Mouse (Mus musculus) testis, adult 2 months (tissue): ENCODE results near the gene Umps. TPM values are rescaled to one million over a fixed set of nuclear protein-coding genes. Genes with fewer than 3 reads are reported as not detected.

Source experiments
- H3K27ac ChIP-seq: fragments of 200-500 bp; 2 replicates; pipeline ENCODE4 v1.5.1; 2012; ENCODE audit warnings: low read depth, low read length; ENCODE audit not compliant: control insufficient read depth, insufficient read depth
- H3K27me3 ChIP-seq: fragments of 200-500 bp; 2 replicates; pipeline ENCODE4 v1.6.1; 2012; ENCODE audit warnings: mild to moderate bottlenecking, low read length, moderate library complexity; ENCODE audit not compliant: control insufficient read depth, insufficient read depth
- H3K36me3 ChIP-seq: fragments of 200-500 bp; 2 replicates; pipeline ENCODE4 v1.6.1; 2012; ENCODE audit warnings: mild to moderate bottlenecking, low read length; ENCODE audit not compliant: control insufficient read depth, insufficient read depth
- H3K4me1 ChIP-seq: fragments of 200-500 bp; 2 replicates; pipeline ENCODE4 v1.6.1; 2012; ENCODE audit warnings: low read length; ENCODE audit not compliant: control insufficient read depth, insufficient read depth
- H3K4me3 ChIP-seq: fragments of 200-500 bp; 2 replicates; pipeline ENCODE4 v1.5.1; 2012; ENCODE audit warnings: low read depth, mild to moderate bottlenecking, low read length, moderate library complexity, mixed read lengths; ENCODE audit not compliant: control insufficient read depth
- CTCF ChIP-seq: fragments of 200-500 bp; IDR thresholded peaks from 2 replicates; pipeline ENCODE4 v1.5.1; 2012; ENCODE audit warnings: low read depth, mild to moderate bottlenecking, inconsistent platforms, low read length, moderate library complexity; ENCODE audit not compliant: control insufficient read depth, insufficient read depth, insufficient replicate concordance
- POLR2A ChIP-seq: fragments of 200-500 bp; IDR thresholded peaks from 2 replicates; pipeline ENCODE4 v1.6.1; 2012; ENCODE audit warnings: low read depth, mild to moderate bottlenecking, inconsistent platforms, low read length, moderate library complexity; ENCODE audit not compliant: control insufficient read depth
- polyA plus RNA-seq: library from polyadenylated mRNA; depleted of rRNA; stranded (reverse); fragments of >200 nt; gene quantifications from 2 replicates; pipeline ENCODE4 v1.2.3, GENCODE M21; 2012; rRNA removed

Umps gene
- 12.6 and 13.6 TPM in 2 replicates for polyA plus RNA-seq

GRCm38 (mm10) chr16:33966538-33967282 is at the start of gene Umps:
TSS of gene Umps (minus strand) at chr16:33967038.
- no peaks in the 10 kb centered on the region for H3K36me3 ChIP-seq
- peak within 1 kb of the TSS; percentile 92 for H3K4me3 ChIP-seq
- H3K4me1 ChIP-seq, result peaks cover 4% of the 10 kb centered on the region
- no peaks in the 10 kb centered on the region for H3K27me3 ChIP-seq
- H3K27ac ChIP-seq, result peak within 1 kb of the TSS; percentile 76
- TF ChIP-seq CTCF, result no peak
- TF ChIP-seq POLR2A, result peak; percentile 88

DNA sequence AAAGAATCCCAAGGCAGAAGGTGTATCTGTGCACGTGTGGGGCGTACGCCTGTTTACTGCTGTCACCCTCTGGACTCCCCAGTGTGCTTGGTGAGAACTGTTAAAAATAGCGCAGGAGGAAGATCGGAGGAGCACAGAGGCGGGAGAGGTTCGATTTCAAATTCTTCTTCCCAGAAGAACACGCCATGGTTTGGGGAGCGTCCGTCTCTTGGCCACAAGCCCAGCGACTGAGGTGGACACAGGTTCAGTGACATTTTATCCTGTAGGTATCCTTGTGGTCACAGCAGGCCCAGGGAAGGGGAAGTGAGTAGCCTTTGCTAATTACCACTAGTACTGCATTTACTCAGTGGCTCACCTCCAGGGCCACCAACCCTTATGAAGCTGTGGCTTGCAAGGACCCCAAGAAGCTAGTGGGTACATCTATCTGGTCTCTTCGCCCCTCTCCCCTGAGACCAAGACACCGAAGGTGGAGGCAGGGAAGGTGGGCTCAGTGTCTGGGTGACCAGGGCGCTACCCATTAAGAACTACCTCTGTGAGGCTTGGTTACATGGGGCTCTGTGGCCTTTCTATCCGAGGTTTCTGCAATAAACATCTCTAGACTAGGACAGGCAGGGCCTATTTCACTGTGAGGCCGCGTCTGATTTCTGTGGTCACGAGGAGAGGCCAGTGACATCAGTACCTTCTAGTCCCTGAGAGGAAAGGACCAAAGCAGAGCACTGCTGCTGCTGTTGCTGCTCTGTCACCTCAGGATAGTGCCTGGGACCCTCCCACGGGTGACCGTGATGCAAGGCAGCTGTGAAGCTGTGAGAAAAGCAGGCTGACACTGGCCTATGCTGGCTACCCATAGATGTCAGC is 45.4 kb upstream of the Umps start:
- no peaks in the 10 kb centered on the region for H3K36me3 ChIP-seq
- H3K27ac ChIP-seq, result no peak overlapping the region
- H3K27me3 ChIP-seq, result no peaks in the 10 kb centered on the region
- no peak overlapping the region for H3K4me3 ChIP-seq
- no peaks in the 10 kb centered on the region for H3K4me1 ChIP-seq
- TF ChIP-seq CTCF (no peak), POLR2A (no peak)

DNA sequence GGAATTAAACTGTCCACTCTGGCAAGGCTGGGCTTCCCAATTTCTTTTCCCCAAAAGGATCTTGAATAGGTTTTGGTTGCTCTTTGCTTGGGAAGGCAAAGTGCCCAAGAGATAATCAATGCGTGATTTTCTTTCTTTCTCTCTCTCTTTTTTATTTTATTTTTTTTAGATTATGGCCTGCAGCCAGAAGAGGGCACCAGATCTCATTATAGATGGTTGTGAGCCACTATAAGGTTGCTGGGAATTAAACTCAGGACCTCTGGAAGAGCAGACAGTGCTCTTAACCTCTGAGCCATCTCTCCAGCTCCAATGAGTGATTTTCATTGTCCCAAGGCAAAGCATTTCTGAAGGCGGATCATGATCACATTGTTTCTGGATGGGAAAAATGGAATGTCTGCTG is 42.7 kb upstream of the Umps start:
- Histone ChIP-seq H3K27ac (no peak overlapping the region), H3K4me3 (no peak overlapping the region), H3K36me3 (no peaks in the 10 kb centered on the region), H3K27me3 (no peaks in the 10 kb centered on the region), H3K4me1 (no peaks in the 10 kb centered on the region)
- TF ChIP-seq CTCF, result no peak
- no peak for TF ChIP-seq POLR2A

DNA sequence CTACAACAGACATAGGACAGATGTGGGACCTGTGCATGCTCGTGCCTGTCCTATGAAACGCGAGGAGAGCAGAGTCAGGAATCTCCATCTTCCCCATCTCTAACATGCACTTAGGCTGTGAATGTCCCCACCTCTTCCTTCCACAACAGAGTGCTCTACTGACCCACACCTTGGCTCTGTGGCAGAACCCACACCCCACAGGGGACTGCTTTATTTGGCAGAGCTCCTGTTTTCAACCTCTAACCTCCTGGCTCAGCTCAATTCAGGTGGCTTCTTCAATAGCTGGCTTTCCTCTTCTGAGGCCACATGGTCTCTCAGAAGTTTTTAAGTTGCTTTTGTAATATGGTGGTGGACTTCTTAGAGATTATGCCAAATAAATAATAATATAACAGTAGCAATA is 39.1 kb upstream of the Umps start:
- no peaks in the 10 kb centered on the region for H3K4me1 ChIP-seq
- no peak for TF ChIP-seq CTCF
- TF ChIP-seq POLR2A, result no peak
- no peaks in the 10 kb centered on the region for H3K36me3 ChIP-seq
- no peak overlapping the region for H3K27ac ChIP-seq
- no peaks in the 10 kb centered on the region for H3K27me3 ChIP-seq
- H3K4me3 ChIP-seq, result no peak overlapping the region

- TF ChIP-seq POLR2A, result no peak
- no peak for TF ChIP-seq CTCF
- no peak overlapping the region for H3K4me3 ChIP-seq
- no peak overlapping the region for H3K27ac ChIP-seq
Observed at GRCm38 (mm10) chr16:34004128-34004578, 37.3 kb upstream of the Umps start.

GRCm38 (mm10) chr16:34003566-34004127 is 36.8 kb upstream of the Umps start:
- H3K27ac ChIP-seq, result no peak overlapping the region
- no peaks in the 10 kb centered on the region for H3K4me1 ChIP-seq
- no peaks in the 10 kb centered on the region for H3K36me3 ChIP-seq
- H3K4me3 ChIP-seq, result no peak overlapping the region
- no peak for TF ChIP-seq CTCF
- TF ChIP-seq POLR2A, result no peak
- H3K27me3 ChIP-seq, result no peaks in the 10 kb centered on the region

More at GRCm38 (mm10) chr16:34004128-34004578, 37.3 kb upstream of the Umps start:
- no peaks in the 10 kb centered on the region for H3K27me3 ChIP-seq
- no peaks in the 10 kb centered on the region for H3K36me3 ChIP-seq
- no peaks in the 10 kb centered on the region for H3K4me1 ChIP-seq

- TF ChIP-seq POLR2A (no peak), CTCF (no peak)
- Histone ChIP-seq H3K27me3 (no peaks in the 10 kb centered on the region), H3K4me1 (no peaks in the 10 kb centered on the region; the same call in 1 of the 2 replicates), H3K27ac (no peak overlapping the region), H3K36me3 (no peaks in the 10 kb centered on the region), H3K4me3 (no peak overlapping the region)
Observed at GRCm38 (mm10) chr16:34000715-34001114, 33.9 kb upstream of the Umps start.
